In the genomic region with DNA sequence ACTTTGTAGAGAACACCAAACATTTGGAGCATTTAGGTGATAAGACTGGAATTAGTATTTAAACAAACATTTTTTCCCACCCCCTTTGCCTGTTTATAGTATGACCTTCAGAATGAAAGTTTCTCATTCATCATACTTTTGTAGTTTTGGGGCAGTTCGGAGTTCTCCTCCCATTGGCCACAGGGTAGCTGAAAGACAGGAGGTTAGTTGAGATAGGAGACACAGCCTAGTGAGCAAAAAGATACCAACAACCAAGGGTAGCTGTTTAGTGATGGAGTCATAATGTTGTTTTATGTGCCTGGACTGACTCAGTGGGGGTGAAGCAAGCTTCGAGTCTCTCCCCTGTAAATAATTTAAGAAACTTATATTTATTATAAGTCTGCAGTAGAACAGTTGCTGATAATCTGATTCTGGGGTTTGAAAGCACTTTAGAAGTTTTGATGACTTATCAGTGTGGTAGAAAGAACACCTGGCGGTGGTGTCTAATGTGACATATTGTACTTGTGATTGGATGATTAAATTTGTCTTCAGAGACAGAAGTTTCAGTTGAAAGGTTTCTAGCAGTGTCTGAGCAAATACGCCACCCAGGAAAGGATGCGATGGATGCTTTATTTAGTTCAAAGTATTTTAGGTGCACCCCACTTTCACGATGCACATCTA, we compare ENCODE assay signal across 9 mouse cellular contexts. TPM values are rescaled to one million over a fixed set of nuclear protein-coding genes. Genes with fewer than 3 reads are reported as not detected.
DNase-seq lines count a peak whose midpoint lies in the region; ATAC-seq and TF ChIP-seq lines count a peak whose summit lies in the region.
"Had no signal": no experiment of that assay in that cellular context is flagged by ENCODE, and none has a peak within 500 bp of the region (broad histone marks: within the 10 kb centered on the region; RNA-seq: fewer than 3 reads in every experiment).

No protein-coding gene starts in this region.

- H3K4me2 ChIP-seq in lung, embryonic 16.5 days (ENCODE audit: low read depth, low read length), result peak overlapping the region; percentile 95
- H3K4me2 ChIP-seq in limb, embryonic 14.5 days (replicated peaks; ENCODE audit: low read depth, low read length, severe bottlenecking), result peak overlapping the region; percentile 82
- H3K4me2 ChIP-seq in stomach, embryonic 14.5 days (replicated peaks; ENCODE audit: low read depth, low read length), result peak overlapping the region; percentile 82

- H3K36me3 ChIP-seq in lung, embryonic 16.5 days (ENCODE audit: control insufficient read depth, insufficient read depth, low read length), result no peaks in the 10 kb centered on the region
- H3K36me3 ChIP-seq in limb, embryonic 14.5 days (ENCODE audit: control insufficient read depth, insufficient read depth, low read length), result no peaks in the 10 kb centered on the region
- H3K36me3 ChIP-seq in stomach, embryonic 14.5 days (ENCODE audit: control insufficient read depth, insufficient read depth, low read length), result no peaks in the 10 kb centered on the region

- no peak for TF ChIP-seq POLR2A in limb, embryonic 14.5 days (IDR thresholded peaks at IDR 0.05; ENCODE audit: borderline replicate concordance, extremely low read depth, insufficient read depth, insufficient read length)

- peaks cover 8% of the 10 kb centered on the region; the same call in 1 of the 2 replicates for H3K27me3 ChIP-seq in lung, embryonic 16.5 days (ENCODE audit: control insufficient read depth, insufficient read depth, low read depth, low read length)
- no peaks in the 10 kb centered on the region for H3K27me3 ChIP-seq in limb, embryonic 14.5 days (ENCODE audit: control insufficient read depth, insufficient read depth, low read length)
- H3K27me3 ChIP-seq in stomach, embryonic 14.5 days (ENCODE audit: control insufficient read depth, insufficient read depth, low read length), result no peaks in the 10 kb centered on the region

- H3K27ac ChIP-seq in lung, embryonic 16.5 days (ENCODE audit: low read length), result peak overlapping the region; percentile 20; the same call in 1 of the 2 replicates
- no peak overlapping the region for H3K27ac ChIP-seq in limb, embryonic 14.5 days (replicated peaks; ENCODE audit: low read depth, low read length)
- no peak overlapping the region for H3K27ac ChIP-seq in stomach, embryonic 14.5 days (ENCODE audit: low read length)
- H3K27ac ChIP-seq: macrophage had no signal

- ATAC-seq in lung, embryonic 16.5 days (ENCODE audit: low read depth), result no peak
- peak; percentile 62 for ATAC-seq in erythroid progenitor cell, adult 5-6 weeks (replicated peaks; ENCODE audit: low FRiP score, poor library complexity, severe bottlenecking)
- no peak for ATAC-seq in limb, embryonic 14.5 days (ENCODE audit: low FRiP score, low read depth)
- ATAC-seq in stomach, embryonic 14.5 days (ENCODE audit: insufficient number of reproducible peaks, insufficient read depth, low FRiP score, low read depth), result no peak

- no peak for DNase-seq in lung, postnatal 36 days
- DNase-seq in limb, embryonic 14.5 days (ENCODE audit: low spot score), result no peak
- DNase-seq in layer of hippocampus, postnatal 36 days, result no peak
- no peak for DNase-seq in retina, embryonic 14.5 days (ENCODE audit: low spot score)
- no peak for DNase-seq in lung, postnatal 14 days

- no peak overlapping the region for H3K9ac ChIP-seq in lung, embryonic 16.5 days (ENCODE audit: low read length)
- H3K9ac ChIP-seq in limb, embryonic 14.5 days (ENCODE audit: low read depth, low read length, severe bottlenecking), result peak overlapping the region; percentile 46; the same call in 1 of the 2 replicates
- H3K9ac ChIP-seq in stomach, embryonic 14.5 days (replicated peaks; ENCODE audit: low read depth, low read length), result no peak overlapping the region

- no peaks in the 10 kb centered on the region for H3K9me3 ChIP-seq in lung, embryonic 16.5 days (ENCODE audit: control insufficient read depth, low read length)
- H3K9me3 ChIP-seq in limb, embryonic 14.5 days (ENCODE audit: control insufficient read depth, low read length), result no peaks in the 10 kb centered on the region
- no peaks in the 10 kb centered on the region for H3K9me3 ChIP-seq in stomach, embryonic 14.5 days (ENCODE audit: control insufficient read depth, low read depth, low read length)

- 46% methylated on average over 6 of the region's 6 CpGs for WGBS in lung, embryonic 16.5 days
- WGBS in limb, embryonic 14.5 days, result 71% methylated on average over 6 of the region's 6 CpGs
- 58% methylated on average over 6 of the region's 6 CpGs for WGBS in stomach, embryonic 14.5 days

- H3K4me1 ChIP-seq in lung, embryonic 16.5 days (replicated peaks; ENCODE audit: control insufficient read depth, insufficient read depth, low read length), result peaks cover 13% of the 10 kb centered on the region
- H3K4me1 ChIP-seq in limb, embryonic 14.5 days (ENCODE audit: control insufficient read depth, insufficient read depth, low read length), result peaks cover 15% of the 10 kb centered on the region
- peaks cover 19% of the 10 kb centered on the region; the same call in 1 of the 2 replicates for H3K4me1 ChIP-seq in stomach, embryonic 14.5 days (ENCODE audit: control insufficient read depth, insufficient read depth, low read length)

- H3K4me3 ChIP-seq in lung, embryonic 16.5 days (ENCODE audit: low read length), result peak overlapping the region; percentile 90
- peak overlapping the region; percentile 63 for H3K4me3 ChIP-seq in limb, embryonic 14.5 days (replicated peaks; ENCODE audit: low read length)
- H3K4me3 ChIP-seq in stomach, embryonic 14.5 days (ENCODE audit: low read depth, low read length), result peak overlapping the region; percentile 68

RNA-seq across cellular contexts. Expression of gene Ppm1l, which starts 2.5 kb away (rescaled TPM):
- 6.0 and 6.8 TPM in 2 replicates for polyA plus RNA-seq in lung, embryonic 16.5 days (2015; fragmentation: Nextera tagmentation; extraction: Ambion mirVana)
- total RNA-seq in erythroid progenitor cell, adult 5-6 weeks (2015; ENCODE audit: low replicate concordance), result 27.2 and 28.5 TPM in 2 replicates
- total RNA-seq in erythroid progenitor cell, adult 5-6 weeks (2017; ENCODE audit: low replicate concordance), result 29.4 and 32.6 TPM in 2 replicates
- polyA plus RNA-seq in limb, embryonic 14.5 days (2012; rRNA removed), result 7.1 and 7.7 TPM in 2 replicates
- 12.2 and 14.2 TPM in 2 replicates for polyA plus RNA-seq in limb, embryonic 14.5 days (2014; fragmentation: Nextera tagmentation; extraction: Ambion mirVana)
- 8.0 and 10.4 TPM in 2 replicates for polyA plus RNA-seq in stomach, embryonic 14.5 days (2014; fragmentation: Nextera tagmentation; extraction: Ambion mirVana)
- total RNA-seq in layer of hippocampus, postnatal 36 days (2021), result 10 to 100 TPM; 49.7 to 54.0 TPM
